Mouse (Mus musculus): Measurements from ENCODE around the gene Papss2. TPM values are rescaled to one million over a fixed set of nuclear protein-coding genes. Genes with fewer than 3 reads are reported as not detected.
"Not testable (repeated sequence)": the region's sequence is repeated elsewhere in the genome, so short reads cannot be mapped to it uniquely, and the experiment has no call there.

Gene Papss2
- polyA plus RNA-seq, 1 experiment from 2014 or later = 29.3 TPM

DNA sequence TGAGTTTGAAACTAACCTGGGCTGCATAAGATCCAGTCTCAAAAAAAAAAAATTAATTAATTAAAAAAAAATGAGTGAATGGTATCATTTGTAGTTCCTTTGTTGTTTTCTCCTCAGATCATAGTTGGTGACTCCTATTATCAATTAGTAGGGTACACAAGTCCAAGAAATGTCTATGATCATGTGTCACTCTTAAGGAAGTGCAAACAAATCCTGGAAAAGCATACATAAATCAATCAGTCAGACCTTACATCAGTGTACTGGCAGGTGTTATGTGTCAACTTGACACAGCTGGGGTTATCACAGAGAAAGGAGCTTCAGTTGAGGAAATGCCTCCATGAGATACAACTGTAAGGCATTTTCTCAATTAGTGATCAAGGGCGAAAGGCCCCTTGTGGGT lies 72.2 kb downstream of the Papss2 start:
- H3K27me3 ChIP-seq; ATAC-seq (ENCODE audit: insufficient number of reproducible peaks, low FRiP score, low TSS enrichment, low read depth); H3K9me3 ChIP-seq (replicated peaks); H3K9ac ChIP-seq; H3K4me3 ChIP-seq (replicated peaks); H3K4me2 ChIP-seq (replicated peaks); H3K4me1 ChIP-seq; H3K27ac ChIP-seq (replicated peaks): not testable (repeated sequence)
- H3K36me3 ChIP-seq = 0 out of 2 replicates have a peak, but pooled peaks cover 19% of the 10 kb centered on the region
- WGBS = 95% methylated on average over 1 of the region's 1 CpGs

DNA sequence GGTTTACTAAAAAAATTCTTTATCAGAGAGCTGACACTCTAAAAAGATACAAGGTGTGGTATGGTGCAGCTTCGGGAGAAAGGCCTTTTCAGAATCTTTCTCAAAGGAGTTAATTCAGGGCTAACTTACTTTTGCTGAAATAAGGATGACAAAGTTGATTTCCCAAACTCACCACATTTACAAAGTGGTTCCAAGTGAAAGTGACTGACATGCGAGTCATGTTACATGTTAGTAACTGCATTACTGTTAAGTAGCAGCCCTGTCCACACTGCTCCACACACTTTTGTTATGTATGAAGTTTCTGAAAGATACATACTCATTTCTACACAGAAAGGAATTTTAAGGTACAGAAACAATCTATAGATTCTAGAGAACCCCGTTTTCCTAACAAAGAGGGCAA lies 80.2 kb downstream of the Papss2 start:
- Histone ChIP-seq H3K4me2 (replicated peaks) (no peak overlapping the region), H3K9me3 (replicated peaks) (no peaks in the 10 kb centered on the region), H3K4me3 (replicated peaks) (no peak overlapping the region), H3K36me3 (peaks cover 23% of the 10 kb centered on the region), H3K4me1 (no peaks in the 10 kb centered on the region), H3K27me3 (no peaks in the 10 kb centered on the region), H3K9ac (no peak overlapping the region), H3K27ac (replicated peaks) (no peak overlapping the region)
- no peak for ATAC-seq (ENCODE audit: insufficient number of reproducible peaks, low FRiP score, low TSS enrichment, low read depth)
- WGBS = 88% methylated on average over 3 of the region's 3 CpGs

DNA sequence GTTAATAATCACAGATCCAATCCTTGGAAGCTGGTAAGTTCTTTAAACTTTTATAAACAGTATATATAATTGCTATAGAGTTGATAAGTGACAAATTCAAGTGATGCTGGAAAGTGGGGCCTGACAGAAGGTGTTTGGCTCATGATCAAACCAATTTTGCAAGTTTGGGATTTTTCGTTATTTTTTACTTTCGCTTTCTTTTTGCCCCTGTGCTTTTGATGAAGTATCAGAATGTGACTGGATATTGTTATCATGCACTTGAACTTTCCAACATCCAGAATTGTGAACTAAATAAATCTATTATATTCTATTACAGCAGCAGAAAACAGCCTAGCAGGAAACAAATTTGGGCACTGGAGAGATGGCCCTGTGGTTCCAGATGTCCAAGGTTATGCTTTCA lies 85.3 kb downstream of the Papss2 start:
- 90% methylated on average over 2 of the region's 2 CpGs for WGBS
- Histone ChIP-seq H3K9me3 (replicated peaks) (no peaks in the 10 kb centered on the region), H3K27me3 (no peaks in the 10 kb centered on the region), H3K4me2 (replicated peaks) (no peak overlapping the region), H3K9ac (no peak overlapping the region), H3K4me3 (replicated peaks) (no peak overlapping the region), H3K36me3 (peaks cover 20% of the 10 kb centered on the region), H3K27ac (replicated peaks) (no peak overlapping the region), H3K4me1 (no peaks in the 10 kb centered on the region)
- no peak for ATAC-seq (ENCODE audit: insufficient number of reproducible peaks, low FRiP score, low TSS enrichment, low read depth)

DNA sequence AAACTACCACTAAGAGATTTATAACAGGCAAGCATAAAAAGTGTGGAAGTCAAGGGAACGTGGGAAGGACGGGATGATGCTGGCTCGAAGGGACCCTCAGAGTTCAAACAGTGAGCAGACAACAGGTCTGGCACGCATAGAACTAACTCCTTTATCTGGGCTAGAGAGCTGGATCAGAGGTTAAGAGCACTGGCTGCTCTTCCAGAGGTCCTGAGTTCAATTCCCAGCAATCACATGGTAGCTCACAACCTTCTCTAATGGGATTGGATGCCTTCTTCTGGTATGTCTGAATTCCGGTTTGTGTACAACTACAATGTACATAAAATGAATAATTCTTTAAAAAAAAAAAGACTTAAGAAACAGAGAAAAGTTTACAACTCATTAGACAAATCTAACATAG lies 87.5 kb downstream of the Papss2 start:
- Histone ChIP-seq H3K27me3 (no peaks in the 10 kb centered on the region), H3K27ac (replicated peaks) (no peak overlapping the region), H3K9me3 (replicated peaks) (no peaks in the 10 kb centered on the region), H3K4me1 (no peaks in the 10 kb centered on the region), H3K9ac (no peak overlapping the region), H3K4me2 (replicated peaks) (no peak overlapping the region), H3K36me3 (peaks cover 24% of the 10 kb centered on the region), H3K4me3 (replicated peaks) (no peak overlapping the region)
- no peak for ATAC-seq (ENCODE audit: insufficient number of reproducible peaks, low FRiP score, low TSS enrichment, low read depth)
- 82% methylated on average over 5 of the region's 5 CpGs for WGBS

DNA sequence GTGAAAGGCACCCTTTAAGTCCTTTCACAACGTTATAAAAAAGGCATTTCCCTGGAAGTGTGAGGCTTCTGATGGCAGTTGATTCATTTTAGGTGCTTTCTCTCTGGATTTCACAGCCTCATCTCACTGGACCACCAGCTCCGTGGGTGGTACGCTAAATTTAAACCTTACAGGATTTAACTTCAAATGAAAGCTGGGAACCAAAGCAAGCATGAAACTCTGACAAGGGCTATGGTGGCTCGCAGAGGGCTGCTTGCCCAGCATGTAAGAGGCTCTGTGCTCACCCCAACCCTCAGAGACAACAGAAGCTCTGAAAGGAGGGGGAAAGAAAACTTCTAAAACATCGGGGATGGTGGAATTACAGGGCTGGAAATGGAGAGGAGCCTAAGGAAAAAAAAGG lies 92.1 kb downstream of the Papss2 start:
- Histone ChIP-seq H3K4me1 (no peaks in the 10 kb centered on the region), H3K27ac (replicated peaks) (no peak overlapping the region), H3K4me3 (replicated peaks) (no peak overlapping the region), H3K9ac (no peak overlapping the region), H3K9me3 (replicated peaks) (no peaks in the 10 kb centered on the region), H3K4me2 (replicated peaks) (no peak overlapping the region), H3K36me3 (peaks cover 19% of the 10 kb centered on the region), H3K27me3 (no peaks in the 10 kb centered on the region)
- WGBS = 73% methylated on average over 5 of the region's 5 CpGs
- ATAC-seq (ENCODE audit: insufficient number of reproducible peaks, low FRiP score, low TSS enrichment, low read depth) = no peak

DNA sequence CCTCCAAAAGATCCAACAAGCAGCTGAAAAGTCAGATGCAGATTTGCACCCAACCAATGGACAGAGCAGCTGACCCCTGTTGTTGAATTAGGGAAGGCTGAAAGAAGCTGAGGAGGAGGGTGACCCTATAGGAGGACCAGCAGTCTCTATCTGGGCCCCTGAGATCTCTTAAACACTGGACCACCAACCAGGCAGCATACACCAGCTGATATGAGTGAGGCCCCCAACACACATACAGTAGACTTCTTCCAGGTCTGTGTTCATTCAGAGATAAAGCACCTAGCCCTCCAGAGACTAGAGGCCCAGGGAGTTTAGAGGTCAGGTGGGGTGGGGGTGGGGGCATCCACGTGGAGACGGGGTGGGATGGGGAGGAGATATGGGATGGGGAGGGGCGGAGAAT lies 92.6 kb downstream of the Papss2 start:
- H3K27me3 ChIP-seq; H3K4me2 ChIP-seq (replicated peaks); H3K4me1 ChIP-seq; H3K27ac ChIP-seq (replicated peaks); H3K9me3 ChIP-seq (replicated peaks); ATAC-seq (ENCODE audit: insufficient number of reproducible peaks, low FRiP score, low TSS enrichment, low read depth); H3K9ac ChIP-seq; H3K4me3 ChIP-seq (replicated peaks): not testable (repeated sequence)
- WGBS = 87% methylated on average over 3 of the region's 3 CpGs
- peaks cover 24% of the 10 kb centered on the region for H3K36me3 ChIP-seq

DNA sequence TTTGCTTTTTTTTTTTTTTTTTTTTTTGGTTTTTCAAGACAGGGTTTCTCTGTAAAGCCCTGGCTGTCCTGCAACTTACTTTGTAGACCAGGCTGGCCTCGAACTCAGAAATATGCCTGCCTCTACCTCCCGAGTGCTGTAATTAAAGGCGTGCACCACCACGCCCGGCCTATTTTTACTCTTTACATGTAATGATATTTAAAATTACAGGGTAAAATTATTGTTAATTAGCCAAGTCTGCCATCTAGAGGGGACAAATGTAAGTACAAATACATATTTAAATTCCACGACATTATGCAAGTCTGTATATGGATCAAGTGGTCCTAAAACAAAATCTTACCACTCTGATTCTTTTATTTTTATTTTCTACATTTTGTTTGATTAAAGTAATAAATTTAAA lies 94.1 kb downstream of the Papss2 start:
- Histone ChIP-seq H3K36me3 (peaks cover 37% of the 10 kb centered on the region), H3K4me1 (no peaks in the 10 kb centered on the region), H3K9ac (no peak overlapping the region), H3K4me2 (replicated peaks) (no peak overlapping the region), H3K27ac (replicated peaks) (no peak overlapping the region), H3K27me3 (no peaks in the 10 kb centered on the region), H3K4me3 (replicated peaks) (no peak overlapping the region), H3K9me3 (replicated peaks) (no peaks in the 10 kb centered on the region)
- WGBS = 48% methylated on average over 6 of the region's 6 CpGs
- no peak for ATAC-seq (ENCODE audit: insufficient number of reproducible peaks, low FRiP score, low TSS enrichment, low read depth)

DNA sequence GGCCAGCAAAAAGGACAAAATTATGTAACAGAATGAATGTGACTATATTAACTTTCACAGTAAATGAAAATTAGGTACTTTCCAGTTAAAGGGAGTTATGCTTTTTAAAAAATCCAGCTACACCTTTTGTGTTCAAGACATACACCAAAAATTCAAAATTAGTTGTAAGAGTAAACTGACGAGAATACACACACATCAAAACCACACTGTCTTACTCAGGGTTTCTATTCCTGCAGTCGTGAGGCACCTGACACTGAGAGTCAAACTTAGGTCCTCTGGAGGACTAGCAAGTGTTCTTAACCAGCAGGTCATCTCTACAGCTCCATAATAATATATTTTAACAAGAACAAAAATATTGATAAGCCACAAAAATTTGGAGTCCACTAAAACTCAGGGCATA lies 101.1 kb downstream of the Papss2 start:
- no peak overlapping the region for H3K4me2 ChIP-seq (replicated peaks)
- no peaks in the 10 kb centered on the region for H3K9me3 ChIP-seq (replicated peaks)
- no peak for ATAC-seq (ENCODE audit: insufficient number of reproducible peaks, low FRiP score, low TSS enrichment, low read depth)
- H3K4me3 ChIP-seq (replicated peaks) = no peak overlapping the region
- H3K9ac ChIP-seq = no peak overlapping the region
- H3K4me1 ChIP-seq = no peaks in the 10 kb centered on the region
- WGBS = 85% methylated on average over 2 of the region's 2 CpGs
- H3K27ac ChIP-seq (replicated peaks) = no peak overlapping the region
- no peaks in the 10 kb centered on the region for H3K27me3 ChIP-seq
- peaks cover 45% of the 10 kb centered on the region for H3K36me3 ChIP-seq

DNA sequence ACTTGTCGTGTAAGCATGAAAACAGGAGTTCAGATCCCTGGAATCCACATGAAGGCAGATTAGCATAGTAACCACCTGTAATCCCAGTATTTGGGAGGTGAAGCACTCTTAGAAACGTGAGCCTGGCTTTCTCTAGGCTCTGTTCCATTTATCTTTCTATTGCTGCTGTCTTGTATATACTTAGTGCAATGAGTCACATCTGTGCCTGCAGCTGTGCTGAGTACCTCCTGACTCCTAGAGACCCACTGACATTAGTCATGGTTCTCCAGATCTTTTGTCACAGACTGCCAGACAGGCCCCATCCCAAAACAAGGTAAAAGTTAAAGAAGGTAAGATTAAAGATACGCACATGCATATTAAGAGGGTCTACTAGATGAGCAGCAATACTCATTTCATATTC lies 106.6 kb downstream of the Papss2 start:
- Histone ChIP-seq H3K4me2 (replicated peaks) (no peak overlapping the region), H3K9ac (no peak overlapping the region), H3K27me3 (no peaks in the 10 kb centered on the region), H3K9me3 (replicated peaks) (no peaks in the 10 kb centered on the region), H3K4me3 (replicated peaks) (no peak overlapping the region), H3K4me1 (no peaks in the 10 kb centered on the region), H3K36me3 (peaks cover 31% of the 10 kb centered on the region), H3K27ac (replicated peaks) (no peak overlapping the region)
- 72% methylated on average over 3 of the region's 3 CpGs for WGBS
- ATAC-seq (ENCODE audit: insufficient number of reproducible peaks, low FRiP score, low TSS enrichment, low read depth) = no peak

DNA sequence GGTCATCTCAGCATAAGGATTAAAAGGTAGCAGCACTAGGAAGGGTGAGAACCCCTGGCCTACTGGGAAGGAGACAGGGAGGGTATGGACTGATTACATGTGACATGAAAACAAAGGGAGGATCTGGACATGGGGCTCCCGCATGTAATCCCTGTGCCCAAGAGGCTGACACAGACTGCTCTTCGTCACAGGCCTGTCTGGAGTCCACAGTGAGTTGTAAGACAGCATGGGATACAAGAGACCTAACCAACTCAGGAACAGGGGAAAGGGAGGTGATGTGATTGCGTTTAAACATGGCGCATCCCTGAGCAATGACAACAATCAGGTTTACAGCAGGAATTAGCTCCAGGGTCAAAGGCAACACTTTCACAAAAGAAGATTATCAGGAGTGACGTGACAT lies 113.4 kb downstream of the Papss2 start:
- H3K4me3 ChIP-seq (replicated peaks) = no peak overlapping the region
- 88% methylated on average over 5 of the region's 5 CpGs for WGBS
- no peak overlapping the region for H3K27ac ChIP-seq (replicated peaks)
- no peak for ATAC-seq (ENCODE audit: insufficient number of reproducible peaks, low FRiP score, low TSS enrichment, low read depth)
- no peaks in the 10 kb centered on the region for H3K27me3 ChIP-seq
- H3K4me2 ChIP-seq (replicated peaks) = no peak overlapping the region
- peaks cover 13% of the 10 kb centered on the region for H3K4me1 ChIP-seq
- H3K9me3 ChIP-seq (replicated peaks) = no peaks in the 10 kb centered on the region
- H3K9ac ChIP-seq = no peak overlapping the region
- peaks cover 7% of the 10 kb centered on the region for H3K36me3 ChIP-seq

DNA sequence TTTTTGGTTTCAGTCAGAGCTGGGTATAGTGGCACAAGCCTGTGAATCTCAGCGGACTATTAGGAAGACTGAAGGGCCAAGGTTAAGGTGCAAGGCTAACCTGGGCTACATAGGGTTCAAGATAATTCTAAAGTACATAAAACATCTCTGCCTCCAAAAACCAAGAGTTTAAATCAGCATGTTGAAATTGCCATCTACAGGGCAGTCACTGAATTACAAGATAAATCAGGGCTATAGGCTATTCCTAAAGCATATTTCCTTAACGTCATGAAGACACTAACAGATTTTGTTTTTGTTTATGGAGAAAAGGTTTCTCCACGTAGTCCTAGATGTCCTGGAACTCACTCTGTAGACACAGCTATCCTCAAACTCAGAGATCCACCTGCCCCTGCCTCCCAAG lies 114.7 kb downstream of the Papss2 start:
- no peak for ATAC-seq (ENCODE audit: insufficient number of reproducible peaks, low FRiP score, low TSS enrichment, low read depth)
- H3K9ac ChIP-seq = no peak overlapping the region
- no peak overlapping the region for H3K4me2 ChIP-seq (replicated peaks)
- peaks cover 1% of the 10 kb centered on the region for H3K36me3 ChIP-seq
- WGBS = 68% methylated on average over 3 of the region's 3 CpGs
- H3K27ac ChIP-seq (replicated peaks) = no peak overlapping the region
- H3K4me3 ChIP-seq (replicated peaks) = no peak overlapping the region
- peaks cover 13% of the 10 kb centered on the region for H3K4me1 ChIP-seq
- H3K27me3 ChIP-seq = no peaks in the 10 kb centered on the region
- no peaks in the 10 kb centered on the region for H3K9me3 ChIP-seq (replicated peaks)

DNA sequence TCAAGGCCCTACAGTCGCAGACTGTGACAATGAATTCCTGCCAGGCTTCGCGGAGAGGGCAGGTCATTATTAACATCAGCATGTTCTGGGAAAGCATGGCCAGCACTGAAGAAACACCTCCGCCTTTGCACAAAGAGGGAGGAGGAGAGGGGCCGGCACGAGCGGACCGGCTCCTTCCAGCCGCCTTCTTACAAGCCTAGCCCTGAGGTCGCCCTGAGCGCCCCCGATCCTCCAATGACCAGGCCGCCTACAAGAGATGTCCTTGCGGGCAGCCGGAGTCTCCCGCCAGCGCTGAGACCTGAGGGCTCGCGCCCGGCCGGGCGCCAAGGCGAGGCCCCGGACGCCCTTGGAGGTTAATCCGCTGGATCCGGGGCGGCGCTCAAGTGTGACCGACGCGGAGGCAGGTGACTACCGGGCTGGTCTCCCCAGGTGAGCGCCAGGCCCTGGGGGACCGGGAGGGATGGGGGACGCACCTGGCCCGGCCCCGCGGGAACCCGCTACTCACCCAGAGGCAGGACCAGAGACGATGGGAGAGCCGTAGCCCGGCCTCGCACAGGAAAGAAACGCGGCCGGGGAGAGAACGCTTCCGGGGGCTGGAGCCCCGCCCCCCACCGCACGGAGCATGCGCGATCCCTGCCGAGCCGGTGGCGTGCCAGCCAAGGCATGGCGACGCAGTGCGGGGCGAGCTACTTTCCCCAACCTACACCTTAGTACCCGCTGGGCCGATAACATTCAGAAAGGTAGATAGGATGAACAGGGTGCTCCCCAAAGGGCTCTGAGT lies 116.4 kb downstream of the Papss2 start:
- Histone ChIP-seq H3K27me3 (no peaks in the 10 kb centered on the region), H3K4me2 (replicated peaks) (peak overlapping the region; percentile 76), H3K9ac (peak overlapping the region; percentile 85), H3K9me3 (replicated peaks) (no peaks in the 10 kb centered on the region), H3K4me3 (replicated peaks) (peak overlapping the region; percentile 93), H3K36me3 (no peaks in the 10 kb centered on the region), H3K4me1 (peaks cover 13% of the 10 kb centered on the region), H3K27ac (replicated peaks) (peak overlapping the region; percentile 82)
- under 1% methylated on average over 61 of the region's 63 CpGs for WGBS
- ATAC-seq (ENCODE audit: insufficient number of reproducible peaks, low FRiP score, low TSS enrichment, low read depth) = peak; percentile 96

Data from embryonic facial prominence, embryonic 15.5 days (tissue).